Mouse (Mus musculus): Measurements from ENCODE around the gene Cdk15. TPM values are rescaled to one million over a fixed set of nuclear protein-coding genes. Genes with fewer than 3 reads are reported as not detected.

The Cdk15 gene
- total RNA-seq, 2 experiments from 2014 or later = not detected

- peak in 1 of 2 experiments; percentile 19 for DNase-seq
These were observed 13.4 kb downstream of the Cdk15 start for GRCm38 (mm10) chr1:59269951-59270689.

GRCm38 (mm10) chr1:59272189-59272588 is 15.5 kb downstream of the Cdk15 start:
- no peak for DNase-seq
- intact Hi-C loops (cut with DNase I) = no loop called here

More at GRCm38 (mm10) chr1:59269951-59270689, 13.4 kb downstream of the Cdk15 start:
- intact Hi-C loops (cut with DNase I) = no loop called here

- intact Hi-C loops (cut with DNase I) = no loop called here
- no peak for DNase-seq
These were observed 29.2 kb downstream of the Cdk15 start for GRCm38 (mm10) chr1:59285880-59286279.

- no peak for DNase-seq
- intact Hi-C loops (cut with DNase I) = no loop called here
These were observed 29.7 kb downstream of the Cdk15 start for GRCm38 (mm10) chr1:59286316-59286850.

GRCm38 (mm10) chr1:59287733-59288132 is 31.0 kb downstream of the Cdk15 start:
- no peak for DNase-seq
- intact Hi-C loops (cut with DNase I) = no loop called here

- intact Hi-C loops (cut with DNase I) = no loop called here
These were observed 34.9 kb downstream of the Cdk15 start for GRCm38 (mm10) chr1:59291652-59292051.

GRCm38 (mm10) chr1:59295769-59296168 is 39.1 kb downstream of the Cdk15 start:
- intact Hi-C loops (cut with DNase I) = no loop called here
- no peak for DNase-seq

More at GRCm38 (mm10) chr1:59291652-59292051, 34.9 kb downstream of the Cdk15 start:
- DNase-seq = no peak

GRCm38 (mm10) chr1:59297167-59297566 is 40.5 kb downstream of the Cdk15 start:
- DNase-seq = no peak
- intact Hi-C loops (cut with DNase I) = no loop called here

GRCm38 (mm10) chr1:59298491-59299090 is 41.9 kb downstream of the Cdk15 start:
- intact Hi-C loops (cut with DNase I) = no loop called here
- DNase-seq = no peak

- no peak for DNase-seq
- intact Hi-C loops (cut with DNase I) = no loop called here
These were observed 50.6 kb downstream of the Cdk15 start for GRCm38 (mm10) chr1:59307310-59307709.

GRCm38 (mm10) chr1:59311292-59311885 is 54.7 kb downstream of the Cdk15 start:
- no peak for DNase-seq
- intact Hi-C loops (cut with DNase I) = no loop called here

- intact Hi-C loops (cut with DNase I) = no loop called here
- no peak for DNase-seq
These were observed 55.8 kb downstream of the Cdk15 start for GRCm38 (mm10) chr1:59312187-59313153.

- intact Hi-C loops (cut with DNase I) = no loop called here
- no peak for DNase-seq
These were observed 56.6 kb downstream of the Cdk15 start for GRCm38 (mm10) chr1:59313154-59313940.

- intact Hi-C loops (cut with DNase I) = loop anchor here (5.0 kb wide), 1 partner anchor 167 kb away; the partner anchor contains the start of gene Fzd7
- no peak for DNase-seq
These were observed 58.5 kb downstream of the Cdk15 start for GRCm38 (mm10) chr1:59315057-59315807.

- no peak for DNase-seq
- intact Hi-C loops (cut with DNase I) = loop anchor here (1.0 to 5.0 kb wide), 2 partner anchors 166 to 307 kb away; partner anchors contain the start of gene Fzd7
These were observed 59.3 kb downstream of the Cdk15 start for GRCm38 (mm10) chr1:59316031-59316385.

GRCm38 (mm10) chr1:59316386-59317051 is 59.8 kb downstream of the Cdk15 start:
- no peak for DNase-seq
- intact Hi-C loops (cut with DNase I) = loop anchor here (1.0 to 5.0 kb wide), 2 partner anchors 166 to 307 kb away; partner anchors contain the start of gene Fzd7

- DNase-seq = no peak
- intact Hi-C loops (cut with DNase I) = loop anchor here (5.0 kb wide), 1 partner anchor 165 kb away; the partner anchor contains the start of gene Fzd7
These were observed 60.7 kb downstream of the Cdk15 start for GRCm38 (mm10) chr1:59317397-59317796.

GRCm38 (mm10) chr1:59318878-59319277 is 62.2 kb downstream of the Cdk15 start:
- intact Hi-C loops (cut with DNase I) = loop anchor here (5.0 kb wide), 1 partner anchor 163 kb away; the partner anchor contains the start of gene Fzd7
- no peak for DNase-seq
